Mouse (Mus musculus): Measurements from ENCODE around the gene Zfp683. TPM values are rescaled to one million over a fixed set of nuclear protein-coding genes. Genes with fewer than 3 reads are reported as not detected.

The Zfp683 gene
- polyA plus RNA-seq (2015; fragmentation: Nextera tagmentation; extraction: Ambion mirVana): not detected in 2 replicates

GRCm38 (mm10) chr4:134053538-134053937 lies at the start of gene Zfp683:
Zfp683 (plus strand) TSS chr4:134053838.
- 0 out of 2 replicates have a peak, but pooled peaks cover 5% of the 10 kb centered on the region for H3K4me1 ChIP-seq (replicated peaks; ENCODE audit: insufficient read depth, low read length)
- no peak for TF ChIP-seq CTCF (IDR thresholded peaks at IDR 0.05; ENCODE audit: low read depth)
- H3K27ac ChIP-seq: no peak within 1 kb of the TSS
- no peaks in the 10 kb centered on the region for H3K9me3 ChIP-seq (replicated peaks; ENCODE audit: low read length)
- ATAC-seq (replicated peaks; ENCODE audit: low FRiP score, low read depth) (no peak), DNase-seq (ENCODE audit: low spot score) (no peak)
- no peaks in the 10 kb centered on the region for H3K27me3 ChIP-seq (ENCODE audit: insufficient read depth, low read length)
- 98% methylated on average over 3 of the region's 3 CpGs for whole genome bisulfite sequencing
- H3K4me3 ChIP-seq (replicated peaks; ENCODE audit: low read depth, low read length): no peak within 1 kb of the TSS
- no peak within 1 kb of the TSS for H3K4me2 ChIP-seq (ENCODE audit: low read length)
- H3K9ac ChIP-seq (ENCODE audit: low read depth, low read length): no peak within 1 kb of the TSS
- H3K36me3 ChIP-seq (ENCODE audit: insufficient read depth, low read length): no peaks in the 10 kb centered on the region

- WGBS: 83% methylated on average over 12 of the region's 12 CpGs
- Histone ChIP-seq H3K9me3 (replicated peaks; ENCODE audit: low read length) (no peaks in the 10 kb centered on the region), H3K4me3 (replicated peaks; ENCODE audit: low read depth, low read length) (no peak overlapping the region), H3K4me2 (ENCODE audit: low read length) (no peak overlapping the region), H3K36me3 (ENCODE audit: insufficient read depth, low read length) (no peaks in the 10 kb centered on the region), H3K9ac (ENCODE audit: low read depth, low read length) (no peak overlapping the region), H3K27me3 (ENCODE audit: insufficient read depth, low read length) (no peaks in the 10 kb centered on the region), H3K27ac (no peak overlapping the region), H3K4me1 (replicated peaks; ENCODE audit: insufficient read depth, low read length) (no peaks in the 10 kb centered on the region)
- no peak for TF ChIP-seq CTCF (IDR thresholded peaks at IDR 0.05; ENCODE audit: low read depth)
- DNase-seq (ENCODE audit: low spot score) (no peak), ATAC-seq (replicated peaks; ENCODE audit: low FRiP score, low read depth) (no peak)
Observed at GRCm38 (mm10) chr4:134005581-134006358, 47.9 kb upstream of the Zfp683 start.

DNA sequence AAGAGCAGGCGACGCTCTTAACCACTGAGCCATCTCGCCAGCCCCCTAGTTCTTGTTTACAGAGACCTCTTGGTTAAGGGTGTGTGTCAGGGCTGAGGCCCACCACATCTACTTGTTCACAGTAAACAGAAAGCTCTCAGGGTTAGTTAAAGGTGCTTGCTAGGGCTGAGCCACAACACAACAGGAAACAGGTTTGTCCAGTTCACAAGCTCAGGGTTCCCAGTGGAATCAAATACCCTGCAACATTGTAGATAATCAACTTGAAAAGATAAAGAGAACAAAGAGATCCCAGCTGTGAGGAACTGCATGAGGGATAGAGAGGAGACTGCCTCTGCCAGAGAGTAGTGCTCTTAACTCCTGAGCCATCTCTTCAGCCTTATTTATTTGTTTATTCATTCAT lies 46.8 kb upstream of the Zfp683 start:
- Histone ChIP-seq H3K36me3 (ENCODE audit: insufficient read depth, low read length) (no peaks in the 10 kb centered on the region), H3K9me3 (replicated peaks; ENCODE audit: low read length) (no peaks in the 10 kb centered on the region), H3K4me1 (replicated peaks; ENCODE audit: insufficient read depth, low read length) (0 out of 2 replicates have a peak, but pooled peaks cover 4% of the 10 kb centered on the region), H3K4me3 (replicated peaks; ENCODE audit: low read depth, low read length) (no peak overlapping the region), H3K27ac (no peak overlapping the region), H3K9ac (ENCODE audit: low read depth, low read length) (no peak overlapping the region), H3K27me3 (ENCODE audit: insufficient read depth, low read length) (no peaks in the 10 kb centered on the region), H3K4me2 (ENCODE audit: low read length) (no peak overlapping the region)
- no peak for ATAC-seq (replicated peaks; ENCODE audit: low FRiP score, low read depth)
- no peak for DNase-seq (ENCODE audit: low spot score)
- WGBS: 83% methylated on average over 3 of the region's 3 CpGs
- no peak for TF ChIP-seq CTCF (IDR thresholded peaks at IDR 0.05; ENCODE audit: low read depth)

DNA sequence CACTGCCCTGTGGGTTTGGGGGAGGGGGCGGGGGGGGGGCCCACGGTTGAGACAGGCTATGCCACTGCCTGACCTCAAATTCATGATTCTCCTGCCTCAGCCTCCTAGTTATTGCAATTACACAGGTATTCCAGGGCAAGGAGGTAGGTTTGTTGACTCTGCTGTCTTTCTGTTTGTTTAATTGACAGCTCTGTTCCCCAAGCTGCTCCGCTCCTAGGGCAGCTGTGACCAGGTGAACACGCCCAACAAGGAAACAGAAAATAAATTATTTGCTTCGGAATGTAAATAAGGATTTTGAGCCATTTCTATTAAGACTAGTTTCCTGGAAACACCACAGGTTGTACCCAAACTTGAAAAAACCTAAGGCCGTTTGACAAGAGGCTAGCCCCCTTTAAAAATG lies 43.9 kb upstream of the Zfp683 start:
- Histone ChIP-seq H3K36me3 (ENCODE audit: insufficient read depth, low read length) (no peaks in the 10 kb centered on the region), H3K27me3 (ENCODE audit: insufficient read depth, low read length) (no peaks in the 10 kb centered on the region), H3K9me3 (replicated peaks; ENCODE audit: low read length) (no peaks in the 10 kb centered on the region), H3K27ac (no peak overlapping the region), H3K4me1 (replicated peaks; ENCODE audit: insufficient read depth, low read length) (0 out of 2 replicates have a peak, but pooled peaks cover 5% of the 10 kb centered on the region), H3K4me2 (ENCODE audit: low read length) (no peak overlapping the region), H3K9ac (ENCODE audit: low read depth, low read length) (no peak overlapping the region), H3K4me3 (replicated peaks; ENCODE audit: low read depth, low read length) (no peak overlapping the region)
- no peak for ATAC-seq (replicated peaks; ENCODE audit: low FRiP score, low read depth)
- TF ChIP-seq CTCF (IDR thresholded peaks at IDR 0.05; ENCODE audit: low read depth): no peak
- DNase-seq (ENCODE audit: low spot score): no peak
- WGBS: 49% methylated on average over 6 of the region's 6 CpGs

- DNase-seq (ENCODE audit: low spot score): no peak
- Histone ChIP-seq H3K4me1 (replicated peaks; ENCODE audit: insufficient read depth, low read length) (0 out of 2 replicates have a peak, but pooled peaks cover 5% of the 10 kb centered on the region), H3K4me2 (ENCODE audit: low read length) (no peak overlapping the region), H3K27me3 (ENCODE audit: insufficient read depth, low read length) (no peaks in the 10 kb centered on the region; the same call in 1 of the 2 replicates), H3K4me3 (replicated peaks; ENCODE audit: low read depth, low read length) (no peak overlapping the region), H3K27ac (no peak overlapping the region), H3K9ac (ENCODE audit: low read depth, low read length) (no peak overlapping the region), H3K36me3 (ENCODE audit: insufficient read depth, low read length) (no peaks in the 10 kb centered on the region), H3K9me3 (replicated peaks; ENCODE audit: low read length) (no peaks in the 10 kb centered on the region)
- WGBS: 21% methylated on average over 16 of the region's 16 CpGs
- TF ChIP-seq CTCF (IDR thresholded peaks at IDR 0.05; ENCODE audit: low read depth): no peak
- no peak for ATAC-seq (replicated peaks; ENCODE audit: low FRiP score, low read depth)
Observed at GRCm38 (mm10) chr4:134011450-134012414, 41.9 kb upstream of the Zfp683 start.
